Mouse (Mus musculus) CH12.LX (cell line): ENCODE measurements around the gene Rnd1. TPM values are rescaled to one million over a fixed set of nuclear protein-coding genes. Genes with fewer than 3 reads are reported as not detected.

ENCODE experiments used
- DNase-seq: peaks from one replicate; pipeline ENCODE4 v3.0.0-alpha.2; 2013; ENCODE audit errors: extremely low read depth
- H3K27ac ChIP-seq: 2 replicates; pipeline ENCODE4 v1.5.1; 2012; ENCODE audit warnings: low read depth, mild to moderate bottlenecking, control low read depth, moderate library complexity; ENCODE audit not compliant: insufficient read depth
- H3K27me3 ChIP-seq: replicated peaks from 2 replicates; pipeline ENCODE3; 2012; ENCODE audit warnings: inconsistent platforms
- H3K36me3 ChIP-seq, 2 experiments: replicated peaks in 1 of 2; 2 replicates each; pipeline versions ENCODE3 to v1.6.1; 2012; ENCODE audit warnings: inconsistent platforms in 1 of 2, low read length in 1 of 2, mild to moderate bottlenecking in 1 of 2, mixed read lengths in 1 of 2, moderate library complexity in 1 of 2; ENCODE audit not compliant: control insufficient read depth in 1 of 2, insufficient read depth in 1 of 2
- H3K4me1 ChIP-seq, 2 experiments: 2 replicates each; pipeline ENCODE4 v1.6.1; 2012; ENCODE audit warnings: inconsistent platforms in 1 of 2, moderate library complexity in 1 of 2; ENCODE audit not compliant: insufficient read depth in 2 of 2, control insufficient read depth in 1 of 2
- H3K4me2 ChIP-seq: 2 replicates; pipeline ENCODE4 v1.6.1; 2012; ENCODE audit warnings: low read depth, mild to moderate bottlenecking, control low read depth; ENCODE audit not compliant: poor library complexity, insufficient read depth, severe bottlenecking
- H3K4me3 ChIP-seq, 3 experiments: fragments of 150-350 bp in 1 of 3; sonication (generic) in 1 of 3; replicated peaks in 1 of 3; 2 replicates each; pipeline versions ENCODE3 to v1.5.1; 2011 to 2012; ENCODE audit warnings: low read depth in 2 of 3, low read length in 2 of 3, mild to moderate bottlenecking in 2 of 3, moderate library complexity in 2 of 3, control low read depth in 1 of 3, improper control_type of control experiment in 1 of 3, inconsistent platforms in 1 of 3, mixed read lengths in 1 of 3; ENCODE audit not compliant: poor library complexity in 1 of 3
- H3K79me2 ChIP-seq: replicated peaks from 2 replicates; pipeline ENCODE4 v1.6.1; 2012; ENCODE audit warnings: mild to moderate bottlenecking, moderate library complexity; ENCODE audit not compliant: control insufficient read depth, poor library complexity, insufficient read depth, severe bottlenecking; ENCODE audit errors: extremely low read depth
- H3K9ac ChIP-seq: 2 replicates; pipeline ENCODE4 v1.6.1; 2012; ENCODE audit warnings: low read depth, mild to moderate bottlenecking, control low read depth, moderate library complexity; ENCODE audit not compliant: insufficient read depth
- H3K9me3 ChIP-seq: replicated peaks from 2 replicates; pipeline ENCODE3; 2012; ENCODE audit warnings: low read length, inconsistent platforms, mixed read lengths
- BHLHE40 ChIP-seq: IDR thresholded peaks from 2 replicates; pipeline ENCODE4 v1.6.1; 2011; ENCODE audit warnings: mild to moderate bottlenecking, low read depth, low read length, improper control_type of control experiment
- CHD2 ChIP-seq: IDR thresholded peaks from 2 replicates; pipeline ENCODE4 v1.6.1; 2011; ENCODE audit warnings: low read length, improper control_type of control experiment
- E2F4 ChIP-seq: IDR thresholded peaks from 2 replicates; pipeline ENCODE4 v1.6.1; 2011; ENCODE audit warnings: low read depth, low read length, improper control_type of control experiment; ENCODE audit not compliant: insufficient replicate concordance
- ELF1 ChIP-seq: IDR thresholded peaks from 2 replicates; pipeline ENCODE4 v1.6.1; 2014; ENCODE audit warnings: low read depth, mild to moderate bottlenecking, inconsistent platforms, low read length, improper control_type of control experiment
- EP300 ChIP-seq: IDR thresholded peaks from 2 replicates; pipeline ENCODE4 v1.6.1; 2011; ENCODE audit warnings: low read length, improper control_type of control experiment
- ETS1 ChIP-seq: conservative IDR thresholded peaks from 2 replicates; pipeline ENCODE4 v1.6.1; 2012; ENCODE audit warnings: low read depth, mild to moderate bottlenecking, inconsistent platforms, low read length, improper control_type of control experiment, moderate library complexity
- GABPA ChIP-seq: IDR thresholded peaks from 2 replicates; pipeline ENCODE4 v1.6.1; 2012; ENCODE audit warnings: low read depth, low read length, improper control_type of control experiment, inconsistent platforms; ENCODE audit not compliant: insufficient replicate concordance
- HCFC1 ChIP-seq: IDR thresholded peaks from 2 replicates; pipeline ENCODE4 v1.6.1; 2012; ENCODE audit warnings: low read depth, mild to moderate bottlenecking, inconsistent platforms, low read length, improper control_type of control experiment
- IRF4 ChIP-seq: IDR thresholded peaks from 2 replicates; pipeline ENCODE4 v1.6.1; 2014; ENCODE audit warnings: low read depth, mild to moderate bottlenecking, inconsistent platforms, low read length, improper control_type of control experiment
- JUN ChIP-seq: IDR thresholded peaks from 2 replicates; pipeline ENCODE4 v1.6.1; 2011; ENCODE audit warnings: low read depth, mild to moderate bottlenecking, low read length, improper control_type of control experiment, moderate library complexity; ENCODE audit not compliant: insufficient read depth
- JUND ChIP-seq: conservative IDR thresholded peaks from 2 replicates; pipeline ENCODE4 v1.6.1; 2011; ENCODE audit warnings: low read depth, low read length, improper control_type of control experiment
- MAFK ChIP-seq: IDR thresholded peaks from 2 replicates; pipeline ENCODE4 v1.6.1; 2011; ENCODE audit warnings: low read length, improper control_type of control experiment; ENCODE audit not compliant: insufficient replicate concordance
- MAX ChIP-seq: IDR thresholded peaks from 2 replicates; pipeline ENCODE4 v1.6.1; 2011; ENCODE audit warnings: low read length, improper control_type of control experiment
- MAZ ChIP-seq: IDR thresholded peaks from 2 replicates; pipeline ENCODE4 v1.6.1; 2012; ENCODE audit warnings: low read depth, mild to moderate bottlenecking, inconsistent platforms, low read length, improper control_type of control experiment, moderate library complexity
- MEF2A ChIP-seq: IDR thresholded peaks from 2 replicates; pipeline ENCODE4 v1.6.1; 2014; ENCODE audit warnings: low read depth, mild to moderate bottlenecking, inconsistent platforms, low read length, improper control_type of control experiment, borderline replicate concordance
- MXI1 ChIP-seq: IDR thresholded peaks from 2 replicates; pipeline ENCODE4 v1.6.1; 2011; ENCODE audit warnings: mild to moderate bottlenecking, low read depth, low read length, improper control_type of control experiment
- MYC ChIP-seq: IDR thresholded peaks from 2 replicates; pipeline ENCODE4 v1.6.1; 2011; ENCODE audit warnings: low read depth, mild to moderate bottlenecking, improper control_type of control experiment, low read length
- NELFE ChIP-seq: IDR thresholded peaks from 2 replicates; pipeline ENCODE4 v1.6.1; 2011; ENCODE audit warnings: low read depth, low read length, improper control_type of control experiment
- NRF1 ChIP-seq: IDR thresholded peaks from 2 replicates; pipeline ENCODE4 v1.6.1; 2014; ENCODE audit warnings: low read depth, mild to moderate bottlenecking, inconsistent platforms, low read length, improper control_type of control experiment, moderate library complexity
- PAX5 ChIP-seq: IDR thresholded peaks from 2 replicates; pipeline ENCODE4 v1.6.1; 2012; ENCODE audit warnings: low read length, inconsistent platforms, mixed read lengths
- POLR2A ChIP-seq: IDR thresholded peaks from 2 replicates; pipeline ENCODE4 v1.6.1; 2011; ENCODE audit warnings: low read depth, mild to moderate bottlenecking, improper control_type of control experiment, low read length
- RCOR1 ChIP-seq: conservative IDR thresholded peaks from 2 replicates; pipeline ENCODE4 v1.6.1; 2012; ENCODE audit warnings: low read depth, mild to moderate bottlenecking, inconsistent platforms, low read length, improper control_type of control experiment
- SIN3A ChIP-seq: IDR thresholded peaks from 2 replicates; pipeline ENCODE4 v1.6.1; 2012; ENCODE audit warnings: low read length, improper control_type of control experiment, inconsistent platforms
- TBP ChIP-seq: conservative IDR thresholded peaks from 2 replicates; pipeline ENCODE4 v1.6.1; 2011; ENCODE audit warnings: low read depth, low read length, improper control_type of control experiment
- TCF12 ChIP-seq: IDR thresholded peaks from 2 replicates; pipeline ENCODE4 v1.6.1; 2014; ENCODE audit warnings: low read depth, mild to moderate bottlenecking, inconsistent platforms, low read length, improper control_type of control experiment
- UBTF ChIP-seq: IDR thresholded peaks from 2 replicates; pipeline ENCODE4 v1.6.1; 2012; ENCODE audit warnings: low read depth, mild to moderate bottlenecking, inconsistent platforms, low read length, improper control_type of control experiment, moderate library complexity
- USF2 ChIP-seq: conservative IDR thresholded peaks from 2 replicates; pipeline ENCODE4 v1.6.1; 2011; ENCODE audit warnings: low read depth, low read length, improper control_type of control experiment
- ZC3H11A ChIP-seq: IDR thresholded peaks from 2 replicates; pipeline ENCODE4 v1.6.1; 2012; ENCODE audit warnings: low read depth, mild to moderate bottlenecking, inconsistent platforms, low read length, improper control_type of control experiment
- ZMIZ1 ChIP-seq: IDR thresholded peaks from 2 replicates; pipeline ENCODE4 v1.6.1; 2012; ENCODE audit warnings: low read depth, mild to moderate bottlenecking, inconsistent platforms, low read length, improper control_type of control experiment
- ZNF384 ChIP-seq: IDR thresholded peaks from 2 replicates; pipeline ENCODE4 v1.6.1; 2012; ENCODE audit warnings: low read depth, low read length, improper control_type of control experiment, inconsistent platforms
- dilution Hi-C: fragments of 300-500 bp; cut with MboI; formaldehyde crosslinking; loops from 2 replicates; pipeline ENCODE4 v1.14.3; 2020; ENCODE audit warnings: low sequenced_read_pairs; ENCODE audit not compliant: extremely low pct_unique_long_range_greater_than_20kb, extremely low pct_ligation_motif_present
- in situ Hi-C: fragments of 300-500 bp; cut with MboI; formaldehyde crosslinking; loops from 3 replicates; pipeline ENCODE4 v1.14.3; 2019; ENCODE audit warnings: low sequenced_read_pairs, low pct_ligation_motif_present, low pct_unique_long_range_greater_than_20kb, mixed read lengths
- polyA plus RNA-seq: library from polyadenylated mRNA; unstranded; fragments of >175 nt; gene quantifications from 2 replicates; pipeline ENCODE4 v1.2.1, GENCODE M21; 2012; ENCODE audit warnings: low read depth; ENCODE audit not compliant: insufficient read length
- total RNA-seq, 2 experiments: library from RNA; depleted of rRNA; stranded (reverse); fragments of 300-350 nt in 1 of 2; fragments of >200 nt in 1 of 2; gene quantifications; 2 replicates each; pipeline ENCODE4 v1.2.3; 2012 to 2014

Rnd1 gene
- total and polyA plus RNA-seq, 3 experiments = 6.0 to 9.4 (median 6.3) TPM

DNA sequence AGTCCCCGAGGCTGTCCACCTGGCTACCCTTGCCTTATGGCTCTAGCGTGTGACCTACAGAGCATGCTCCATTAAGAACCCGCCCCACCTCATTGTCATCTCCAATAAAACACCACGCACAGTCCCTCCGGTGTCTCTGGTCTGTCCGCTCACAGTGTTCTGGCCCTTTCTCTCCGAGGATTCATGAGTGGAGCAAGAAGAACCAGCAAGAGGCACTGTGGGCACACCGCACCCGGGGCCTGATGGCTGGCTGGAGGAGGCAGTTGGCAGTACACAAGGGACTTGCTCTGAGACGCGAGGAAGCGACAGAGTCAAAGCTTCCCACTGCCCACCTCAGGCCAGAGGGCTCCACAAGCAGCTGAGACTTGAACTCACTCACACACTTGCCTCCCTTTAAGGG is 32.9 kb downstream of the Rnd1 start:
- no peak for DNase-seq
- Histone ChIP-seq H3K4me1 (peaks cover 8 to 18% of the 10 kb centered on the region in 2 experiments), H3K36me3 (peaks cover 59 to 78% of the 10 kb centered on the region in 2 experiments), H3K9ac (no peak overlapping the region), H3K9me3 (no peaks in the 10 kb centered on the region), H3K27ac (no peak overlapping the region), H3K79me2 (no peaks in the 10 kb centered on the region), H3K4me2 (no peak overlapping the region), H3K4me3 (no peak overlapping the region), H3K27me3 (peaks cover under 1% of the 10 kb centered on the region)
- in situ Hi-C loops (no loop called here), dilution Hi-C loops (no loop called here)
- TF ChIP-seq ELF1 (no peak), MEF2A (no peak), GABPA (no peak), MAFK (no peak), ZMIZ1 (no peak), NRF1 (no peak), ZC3H11A (no peak), UBTF (no peak), RCOR1 (no peak), USF2 (no peak), CHD2 (no peak), TBP (no peak), TCF12 (no peak), MXI1 (no peak), E2F4 (no peak), PAX5 (no peak), JUN (no peak), ZNF384 (no peak)

DNA sequence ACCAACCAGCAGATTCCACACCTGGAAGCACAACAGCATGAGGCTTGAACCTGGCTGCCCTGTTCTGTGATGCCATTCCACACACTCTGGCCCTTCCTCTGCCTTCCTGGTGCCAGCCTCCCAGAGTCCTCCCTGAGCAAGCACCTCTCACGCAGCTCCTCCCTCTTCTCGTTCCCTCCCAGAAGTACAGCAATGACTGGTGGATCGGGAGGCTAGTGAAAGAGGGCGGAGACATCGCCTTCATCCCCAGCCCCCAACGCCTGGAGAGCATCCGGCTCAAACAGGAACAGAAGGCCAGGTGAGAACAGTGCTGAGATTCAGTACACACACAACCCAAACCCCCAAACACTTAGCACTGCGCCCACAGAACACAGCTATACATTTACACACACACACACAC is 37.1 kb downstream of the Rnd1 start:
- Histone ChIP-seq H3K27me3 (peaks cover 34% of the 10 kb centered on the region), H3K4me1 (peaks cover 8 to 23% of the 10 kb centered on the region in 2 experiments), H3K4me3 (peak overlapping the region in 2 of 3 experiments; percentile 42 to 45), H3K27ac (no peak overlapping the region), H3K9ac (no peak overlapping the region), H3K9me3 (no peaks in the 10 kb centered on the region), H3K79me2 (no peaks in the 10 kb centered on the region), H3K4me2 (peak overlapping the region; percentile 41), H3K36me3 (peaks cover 18 to 37% of the 10 kb centered on the region in 2 experiments)
- peak; percentile 95 for DNase-seq
- in situ Hi-C loops (no loop called here), dilution Hi-C loops (no loop called here)
- TF ChIP-seq MYC (peak; percentile 45; the same call in 1 of the 2 replicates), NRF1 (peak; percentile 49; the same call in 1 of the 2 replicates), GABPA (no peak), UBTF (no peak), SIN3A (0 out of 2 replicates have a peak, but pooled peaks have one; percentile 33), TBP (peak; percentile 55; the same call in 1 of the 2 replicates), MXI1 (peak; percentile 34; the same call in 1 of the 2 replicates), EP300 (no peak), BHLHE40 (no peak), ELF1 (peak; percentile 53; the same call in 1 of the 2 replicates), NELFE (peak; percentile 46), IRF4 (peak; percentile 83), MAZ (no peak), MAX (peak; percentile 60; the same call in 1 of the 2 replicates), POLR2A (peak; percentile 66), ETS1 (0 out of 2 replicates have a peak, but pooled peaks have one; percentile 13), HCFC1 (peak; percentile 63), CHD2 (peak; percentile 63; the same call in 1 of the 2 replicates), JUND (peak; percentile 48; the same call in 1 of the 2 replicates)
- TF ChIP-seq, all 38 proteins: peak for 14
